Mouse (Mus musculus) c-Kit-positive CD71-positive TER-119-negative erythroid progenitor cells, embryonic 14.5 days (primary cell): ENCODE results near the gene Gadl1.

Experiments used
- DNase-seq: peaks from one replicate; pipeline ENCODE4 v3.0.0-alpha.2; 2013; ENCODE audit warnings: low read depth

Gadl1 gene

GRCm38 (mm10) chr9:116088912-116089311 is 179.7 kb downstream of the Gadl1 start:
- DNase-seq: no peak

DNA sequence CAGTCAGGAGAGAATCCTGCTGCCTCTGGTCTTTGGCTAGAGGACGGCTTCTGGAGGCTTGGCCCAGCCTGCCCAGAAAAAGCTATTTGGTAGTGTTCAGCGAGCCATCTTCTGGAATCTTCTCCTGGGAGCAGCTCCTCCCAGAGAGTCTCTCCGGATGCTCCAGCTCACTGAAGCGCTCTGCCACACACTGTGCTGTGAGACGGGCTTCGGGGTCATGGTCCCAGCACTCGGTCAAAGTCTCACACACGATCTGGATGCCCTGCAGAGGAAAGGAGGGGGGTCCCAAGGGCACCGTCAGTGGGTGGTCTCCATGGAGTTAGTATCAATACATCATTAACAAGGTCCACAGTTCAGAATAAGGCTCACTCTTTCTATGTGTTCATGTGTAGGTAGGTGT is 181.0 kb downstream of the Gadl1 start:
- DNase-seq: no peak

- no peak for DNase-seq
Measured at GRCm38 (mm10) chr9:116091101-116091841, 182.0 kb downstream of the Gadl1 start.

- DNase-seq: no peak
Measured at GRCm38 (mm10) chr9:116091921-116092320, 182.7 kb downstream of the Gadl1 start.

DNA sequence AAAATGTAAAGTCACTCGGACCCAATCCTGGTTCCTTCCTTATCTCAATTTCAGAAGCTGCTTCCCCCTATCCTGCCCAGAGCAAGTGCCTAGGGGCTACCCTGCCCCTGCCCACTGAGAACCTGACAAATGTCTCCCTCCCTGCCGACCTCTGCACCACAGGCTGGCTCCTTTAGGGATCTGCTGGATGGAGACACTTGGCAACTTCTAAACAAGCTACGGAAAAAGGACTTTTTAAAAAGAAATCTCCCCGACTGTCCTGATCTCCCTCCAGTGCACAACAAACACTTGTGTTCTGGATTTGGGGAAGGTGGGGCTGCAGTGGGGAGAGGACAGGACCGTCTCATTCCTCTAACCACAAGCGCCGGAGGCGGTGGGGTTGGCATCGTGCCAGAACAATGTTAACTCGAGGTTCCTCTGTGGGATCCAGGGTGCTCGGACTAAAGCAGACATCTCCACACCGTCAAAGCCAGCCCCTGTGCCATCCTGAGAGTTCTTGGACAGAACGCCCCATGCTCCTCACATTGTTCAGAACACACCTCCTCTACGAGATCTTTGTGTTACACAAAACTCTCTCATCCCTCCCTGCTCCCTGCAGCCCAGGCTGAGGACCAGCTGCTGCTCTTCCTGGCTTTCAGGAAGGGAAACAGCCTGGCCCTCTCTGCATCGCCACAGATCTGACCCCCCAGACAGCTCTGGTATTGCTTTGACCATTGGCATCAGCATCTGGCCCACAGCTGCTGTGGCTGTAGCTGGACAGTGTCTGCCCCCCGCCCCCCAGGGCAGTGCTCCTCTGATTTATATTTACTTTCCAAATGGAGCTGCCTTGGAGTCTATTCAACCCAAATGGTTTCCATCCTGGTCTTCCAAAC is 189.7 kb downstream of the Gadl1 start:
- DNase-seq: no peak

GRCm38 (mm10) chr9:116099596-116099993 is 190.3 kb downstream of the Gadl1 start:
- no peak for DNase-seq

- no peak for DNase-seq
Measured at GRCm38 (mm10) chr9:116100015-116100414, 190.8 kb downstream of the Gadl1 start.

GRCm38 (mm10) chr9:116101842-116102241 is 192.6 kb downstream of the Gadl1 start:
- no peak for DNase-seq

DNA sequence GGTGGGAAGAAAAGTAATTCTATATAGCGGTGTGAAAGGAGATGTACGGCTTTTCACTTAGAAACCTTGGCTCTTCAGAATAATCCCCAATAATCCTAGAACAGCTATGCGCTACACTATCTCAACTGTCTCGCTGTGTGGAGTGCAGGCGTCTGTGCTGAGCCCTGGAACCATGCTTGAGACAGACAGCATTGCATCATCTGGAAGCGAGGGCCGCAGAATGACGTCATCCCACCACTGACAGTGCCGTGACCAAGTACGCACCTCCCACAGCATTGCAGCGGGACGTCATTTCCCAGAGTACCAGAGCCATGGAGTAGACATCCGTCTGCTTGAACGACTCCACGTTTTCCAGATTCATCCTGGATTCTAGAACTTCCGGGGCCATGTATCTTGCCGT is 195.5 kb downstream of the Gadl1 start:
- DNase-seq: no peak

DNA sequence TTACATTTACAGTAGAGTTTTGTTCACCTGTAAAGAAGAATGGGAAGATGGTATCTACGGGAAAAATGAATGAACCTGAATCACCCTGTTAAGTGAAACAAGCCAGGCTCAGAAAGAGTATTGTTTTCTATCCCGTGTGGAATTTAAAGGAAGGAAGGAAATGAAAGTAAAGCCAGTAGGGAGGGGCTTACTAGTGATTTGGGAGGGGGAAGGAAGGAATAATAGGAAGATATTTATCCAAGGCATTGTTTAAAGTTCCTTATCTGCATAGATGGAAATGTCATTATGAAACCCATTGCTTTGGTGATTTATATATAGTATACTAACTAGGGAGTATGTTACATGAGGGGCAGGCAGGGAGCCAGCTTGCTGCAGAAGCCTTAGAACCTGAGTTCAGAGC is 199.5 kb downstream of the Gadl1 start:
- DNase-seq: no peak

DNA sequence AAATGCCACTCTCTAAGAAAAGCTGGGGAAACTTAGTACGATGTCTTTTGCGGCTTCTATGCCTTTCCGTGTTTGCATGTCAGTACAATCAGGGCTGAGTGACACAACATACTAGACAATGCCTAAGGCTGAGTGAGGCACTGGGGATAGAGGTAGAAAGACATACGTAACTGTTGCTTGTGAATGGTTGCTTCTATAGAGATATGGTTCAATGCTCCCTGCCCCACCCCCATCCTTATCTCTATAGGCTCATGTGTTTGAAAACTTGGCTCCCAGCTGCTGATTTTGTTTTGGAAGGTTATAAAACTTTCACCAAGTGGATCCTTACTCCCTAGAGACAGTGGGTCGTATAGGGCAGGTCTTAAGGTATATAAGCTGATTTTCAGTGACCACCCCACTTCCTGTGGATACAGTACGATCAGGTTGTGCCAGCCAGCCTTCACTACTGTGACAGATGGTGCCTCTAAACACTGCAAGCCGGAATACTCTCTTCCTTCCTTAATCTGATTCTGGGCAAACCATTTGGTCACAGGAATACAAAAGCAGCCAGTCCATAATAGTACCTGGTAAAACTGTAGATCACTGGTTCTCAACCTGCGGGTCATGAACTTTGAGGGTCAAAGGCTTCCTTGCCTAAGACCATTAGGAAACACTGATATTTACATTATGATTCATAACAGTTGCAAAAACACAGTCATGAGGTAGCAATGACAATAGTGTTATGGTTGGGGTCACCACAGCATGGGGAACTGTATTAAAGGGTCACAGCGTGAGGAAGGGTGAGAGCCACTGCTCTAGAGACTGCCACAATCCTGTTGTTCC is 202.1 kb downstream of the Gadl1 start:
- peak; percentile 68 for DNase-seq

DNA sequence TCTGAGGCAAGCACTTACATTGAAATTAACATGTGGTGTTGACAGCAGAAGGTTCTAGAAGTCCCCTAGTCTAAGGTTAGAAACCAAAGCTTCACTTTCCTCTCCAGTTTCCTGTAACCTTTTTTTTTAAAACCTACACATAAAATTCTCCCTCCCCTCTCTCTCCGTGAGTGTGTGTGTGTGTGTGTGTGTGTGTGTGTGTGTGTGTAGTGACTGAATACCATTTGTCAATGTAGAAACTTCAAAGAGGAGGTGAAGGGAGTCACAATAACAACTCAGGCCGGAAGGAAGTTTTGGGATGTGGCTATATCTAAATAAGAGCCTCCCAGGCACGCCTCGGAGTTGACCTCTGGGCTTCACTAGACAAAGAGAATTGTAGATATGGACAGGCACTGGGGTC is 205.1 kb downstream of the Gadl1 start:
- DNase-seq: no peak

GRCm38 (mm10) chr9:116115875-116116274 is 206.6 kb downstream of the Gadl1 start:
- DNase-seq: no peak

- DNase-seq: no peak
Measured at GRCm38 (mm10) chr9:116118332-116118872, 209.1 kb downstream of the Gadl1 start.

DNA sequence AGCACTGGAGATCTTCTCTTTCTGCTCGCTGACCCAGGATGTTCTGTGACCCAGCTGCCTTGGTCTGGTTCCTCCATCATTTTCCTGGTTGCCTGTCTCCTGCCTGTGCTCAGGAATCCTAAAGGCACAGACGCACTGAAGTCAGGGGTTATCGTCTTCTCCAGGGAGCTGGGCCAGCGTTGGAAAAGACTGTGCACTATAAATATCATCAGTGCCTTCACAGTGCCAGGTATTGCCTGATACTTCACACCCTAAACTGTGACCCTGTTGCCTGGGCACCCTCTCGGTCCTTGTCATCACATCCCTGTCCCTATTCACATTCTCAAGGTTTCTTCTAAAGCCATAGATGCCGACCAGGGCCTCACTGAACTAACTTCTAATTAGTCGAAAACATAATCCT is 210.7 kb downstream of the Gadl1 start:
- DNase-seq: no peak

- DNase-seq: no peak
Measured at GRCm38 (mm10) chr9:116121472-116121871, 212.2 kb downstream of the Gadl1 start.

GRCm38 (mm10) chr9:116122544-116122943 is 213.3 kb downstream of the Gadl1 start:
- DNase-seq: no peak

DNA sequence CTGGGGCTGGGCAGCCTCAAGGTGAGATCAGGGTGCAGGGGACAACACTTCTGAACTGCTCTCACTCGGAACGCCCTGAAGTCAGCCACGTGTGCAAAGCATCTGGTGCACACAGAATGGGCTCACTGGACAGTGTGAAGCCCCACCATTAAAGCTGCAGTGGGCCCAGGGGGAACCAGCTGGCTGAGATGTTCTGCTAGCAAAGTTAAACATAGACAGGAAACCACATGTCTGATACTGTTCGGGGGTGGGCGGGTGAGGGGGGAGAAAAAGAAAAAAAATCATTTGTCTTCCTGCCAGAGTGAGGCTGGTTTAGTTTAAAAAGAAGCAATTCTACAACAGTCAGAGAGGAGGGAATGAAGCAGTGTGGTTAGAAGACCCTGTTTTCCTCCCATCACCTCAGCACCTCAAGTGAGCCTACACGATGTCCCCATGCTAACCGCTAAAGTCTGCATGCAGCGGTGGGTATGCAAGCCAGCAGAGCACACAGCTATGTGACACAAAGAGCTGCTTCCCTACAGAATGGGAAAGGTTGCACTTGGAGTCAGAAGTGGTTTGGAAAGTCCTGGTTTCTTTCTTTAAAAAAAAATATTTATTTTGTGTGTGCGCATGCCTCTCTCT is 213.8 kb downstream of the Gadl1 start:
- DNase-seq: no peak
